Mouse (Mus musculus): Measurements from ENCODE around the gene Ctsll3. TPM values are rescaled to one million over a fixed set of nuclear protein-coding genes. Genes with fewer than 3 reads are reported as not detected.

Ctsll3 gene
- polyA plus RNA-seq, 1 experiment from 2014 or later, result not detected

DNA sequence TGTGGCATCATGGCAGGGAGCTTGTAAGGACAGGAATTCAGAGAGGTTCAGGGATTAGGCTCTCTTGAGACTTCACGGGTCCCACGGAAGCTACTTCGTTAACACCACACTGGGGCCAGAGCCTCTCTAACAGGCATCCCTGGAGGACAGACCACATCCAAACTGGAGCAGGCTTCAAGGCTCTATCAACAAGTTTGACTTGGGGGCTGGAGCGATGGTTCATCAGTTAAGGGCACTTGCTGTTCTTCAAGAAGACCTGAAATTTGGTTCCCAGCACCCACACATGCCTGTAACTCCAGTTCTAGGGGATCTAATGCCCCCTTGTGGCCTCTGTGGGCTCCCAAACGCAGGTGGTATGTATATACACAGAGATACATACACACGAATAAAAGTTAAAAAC is 49.4 kb downstream of the Ctsll3 start:
- Histone ChIP-seq H3K9me3 (ENCODE audit: low read length) (peaks cover 5% of the 10 kb centered on the region; the same call in 1 of the 2 replicates), H3K4me1 (ENCODE audit: insufficient read depth, low read length) (peaks cover 3% of the 10 kb centered on the region; the same call in 1 of the 2 replicates), H3K27ac (ENCODE audit: low read length) (no peak overlapping the region), H3K36me3 (ENCODE audit: insufficient read depth, low read length) (peaks cover 57% of the 10 kb centered on the region), H3K27me3 (ENCODE audit: insufficient read depth, low read length) (no peaks in the 10 kb centered on the region), H3K9ac (replicated peaks; ENCODE audit: low read length) (no peak overlapping the region), H3K4me2 (replicated peaks; ENCODE audit: low read depth, low read length) (no peak overlapping the region), H3K4me3 (ENCODE audit: low read length) (no peak overlapping the region)
- 94% methylated on average over 6 of the region's 6 CpGs for WGBS
- ATAC-seq (ENCODE audit: low FRiP score, low TSS enrichment), result no peak

DNA sequence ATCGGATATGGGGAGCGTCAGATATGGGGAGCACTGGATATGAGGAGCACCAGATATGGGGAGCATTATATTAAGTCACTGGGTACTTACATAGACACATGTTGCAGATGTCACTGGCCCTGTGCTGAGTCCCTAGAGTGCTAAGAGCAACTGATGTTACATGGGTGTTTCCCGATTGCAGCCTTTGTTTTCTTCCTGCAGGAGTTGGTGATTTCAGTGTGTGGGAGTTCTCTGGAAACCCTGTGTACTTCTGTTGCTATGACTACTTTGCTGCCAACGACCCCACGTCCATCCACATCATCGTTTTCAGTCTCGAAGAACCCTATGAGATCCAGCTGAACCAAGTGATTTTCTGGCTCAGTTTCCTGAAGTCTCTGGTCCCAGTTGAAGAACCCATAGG is 51.7 kb downstream of the Ctsll3 start:
- Histone ChIP-seq H3K9ac (replicated peaks; ENCODE audit: low read length) (no peak overlapping the region), H3K4me3 (ENCODE audit: low read length) (no peak overlapping the region), H3K27me3 (ENCODE audit: insufficient read depth, low read length) (no peaks in the 10 kb centered on the region), H3K9me3 (ENCODE audit: low read length) (peaks cover 5% of the 10 kb centered on the region; the same call in 1 of the 2 replicates), H3K4me2 (replicated peaks; ENCODE audit: low read depth, low read length) (no peak overlapping the region), H3K27ac (ENCODE audit: low read length) (no peak overlapping the region), H3K36me3 (ENCODE audit: insufficient read depth, low read length) (peaks cover 55% of the 10 kb centered on the region), H3K4me1 (ENCODE audit: insufficient read depth, low read length) (peaks cover 3% of the 10 kb centered on the region; the same call in 1 of the 2 replicates)
- WGBS, result 77% methylated on average over 7 of the region's 7 CpGs
- no peak for ATAC-seq (ENCODE audit: low FRiP score, low TSS enrichment)

DNA sequence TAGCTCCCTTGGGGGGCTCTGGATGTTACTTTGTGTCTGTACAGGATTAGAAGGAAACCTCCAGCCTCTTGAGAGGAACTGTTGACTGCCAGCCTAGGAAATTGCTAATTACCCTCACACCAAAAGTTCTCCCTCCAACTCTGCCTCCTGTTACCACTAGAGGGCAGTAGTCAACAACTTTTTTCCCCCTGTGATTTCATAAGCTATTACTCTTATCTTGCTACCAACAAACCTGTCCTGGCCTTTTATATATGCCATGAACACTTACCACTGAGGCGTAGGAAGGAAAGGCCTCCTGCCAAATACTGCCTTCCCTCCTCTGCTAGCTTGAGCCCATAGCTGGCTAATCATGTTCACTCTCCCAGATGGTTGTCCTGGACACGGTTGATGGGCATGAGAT is 54.1 kb downstream of the Ctsll3 start:
- Histone ChIP-seq H3K4me3 (ENCODE audit: low read length) (no peak overlapping the region), H3K9ac (replicated peaks; ENCODE audit: low read length) (no peak overlapping the region), H3K27ac (ENCODE audit: low read length) (no peak overlapping the region), H3K36me3 (ENCODE audit: insufficient read depth, low read length) (peaks cover 48% of the 10 kb centered on the region), H3K9me3 (ENCODE audit: low read length) (peaks cover 5% of the 10 kb centered on the region; the same call in 1 of the 2 replicates), H3K27me3 (ENCODE audit: insufficient read depth, low read length) (no peaks in the 10 kb centered on the region), H3K4me2 (replicated peaks; ENCODE audit: low read depth, low read length) (no peak overlapping the region), H3K4me1 (ENCODE audit: insufficient read depth, low read length) (no peaks in the 10 kb centered on the region)
- WGBS, result 93% methylated on average over 2 of the region's 2 CpGs
- ATAC-seq (ENCODE audit: low FRiP score, low TSS enrichment), result no peak

Other genes starting within 250 kb of the Ctsll3 start
- 25.3 and 26.5 TPM in 2 replicates for gene Dapk1, start 200.9 kb downstream of the Ctsll3 start, polyA plus RNA-seq (2015; fragmentation: Nextera tagmentation; extraction: Ambion mirVana)
- not detected in 2 replicates for gene BC051665, start 16.5 kb downstream of the Ctsll3 start, polyA plus RNA-seq (2015; fragmentation: Nextera tagmentation; extraction: Ambion mirVana)
- gene 4930486L24Rik, start 61.6 kb upstream of the Ctsll3 start, polyA plus RNA-seq (2015; fragmentation: Nextera tagmentation; extraction: Ambion mirVana), result 0.14 and 0.44 TPM in 2 replicates
- 0.71 TPM in 1 of 2 replicates, not detected in the other for gene Gm49392, start 94.0 kb upstream of the Ctsll3 start, polyA plus RNA-seq (2015; fragmentation: Nextera tagmentation; extraction: Ambion mirVana)
- gene Ctla2b, start 94.6 kb upstream of the Ctsll3 start, polyA plus RNA-seq (2015; fragmentation: Nextera tagmentation; extraction: Ambion mirVana), result 4.5 and 4.6 TPM in 2 replicates
- not detected in 2 replicates for gene Tpbpb, start 102.0 kb upstream of the Ctsll3 start, polyA plus RNA-seq (2015; fragmentation: Nextera tagmentation; extraction: Ambion mirVana)
- gene Gm49393, start 132.7 kb upstream of the Ctsll3 start, polyA plus RNA-seq (2015; fragmentation: Nextera tagmentation; extraction: Ambion mirVana), result not detected in 2 replicates
- gene Gm49391, start 133.7 kb upstream of the Ctsll3 start, polyA plus RNA-seq (2015; fragmentation: Nextera tagmentation; extraction: Ambion mirVana), result 1.6 and 1.7 TPM in 2 replicates
- gene Ctla2a, start 133.8 kb upstream of the Ctsll3 start, polyA plus RNA-seq (2015; fragmentation: Nextera tagmentation; extraction: Ambion mirVana), result 29.9 and 31.0 TPM in 2 replicates
- not detected in 2 replicates for gene Tpbpa, start 139.1 kb upstream of the Ctsll3 start, polyA plus RNA-seq (2015; fragmentation: Nextera tagmentation; extraction: Ambion mirVana)
- gene Ctsj, start 203.1 kb upstream of the Ctsll3 start, polyA plus RNA-seq (2015; fragmentation: Nextera tagmentation; extraction: Ambion mirVana), result not detected in 2 replicates
- not detected in 2 replicates for gene Ctsq, start 237.8 kb upstream of the Ctsll3 start, polyA plus RNA-seq (2015; fragmentation: Nextera tagmentation; extraction: Ambion mirVana)

Measured in kidney, embryonic 16.5 days (tissue).